Mouse (Mus musculus): ENCODE data around the gene Defb23. TPM values are rescaled to one million over a fixed set of nuclear protein-coding genes. Genes with fewer than 3 reads are reported as not detected.
"Not testable (repeated sequence)": the region's sequence is repeated elsewhere in the genome, so short reads cannot be mapped to it uniquely, and the experiment has no call there.

Defb23 gene
- polyA plus RNA-seq, 1 experiment from 2014 or later: not detected

GRCm38 (mm10) chr2:152446642-152447041 is 17.8 kb downstream of the Defb23 start:
- ATAC-seq (ENCODE audit: insufficient read depth, low FRiP score): no peak
- H3K36me3 ChIP-seq (ENCODE audit: control insufficient read depth, insufficient read depth, low read length): no peaks in the 10 kb centered on the region
- H3K27ac ChIP-seq (ENCODE audit: low read length): no peak overlapping the region
- H3K4me1 ChIP-seq (ENCODE audit: control insufficient read depth, insufficient read depth, low read length): no peaks in the 10 kb centered on the region
- WGBS: 56% methylated on average over 2 of the region's 2 CpGs
- no peak overlapping the region for H3K4me2 ChIP-seq (ENCODE audit: low read depth, low read length)
- H3K9ac ChIP-seq (ENCODE audit: low read length): no peak overlapping the region
- H3K9me3 ChIP-seq (replicated peaks; ENCODE audit: control insufficient read depth, low read length): no peaks in the 10 kb centered on the region
- no peaks in the 10 kb centered on the region for H3K27me3 ChIP-seq (ENCODE audit: control insufficient read depth, insufficient read depth, low read length)
- H3K4me3 ChIP-seq (replicated peaks; ENCODE audit: low read length): no peak overlapping the region

GRCm38 (mm10) chr2:152443281-152443680 is 21.1 kb downstream of the Defb23 start:
- 82% methylated on average over 8 of the region's 8 CpGs for WGBS
- Histone ChIP-seq H3K27me3 (ENCODE audit: control insufficient read depth, insufficient read depth, low read length) (no peaks in the 10 kb centered on the region), H3K9me3 (replicated peaks; ENCODE audit: control insufficient read depth, low read length) (no peaks in the 10 kb centered on the region), H3K4me2 (ENCODE audit: low read depth, low read length) (no peak overlapping the region), H3K4me3 (replicated peaks; ENCODE audit: low read length) (no peak overlapping the region), H3K4me1 (ENCODE audit: control insufficient read depth, insufficient read depth, low read length) (no peaks in the 10 kb centered on the region), H3K36me3 (ENCODE audit: control insufficient read depth, insufficient read depth, low read length) (no peaks in the 10 kb centered on the region), H3K27ac (ENCODE audit: low read length) (no peak overlapping the region), H3K9ac (ENCODE audit: low read length) (no peak overlapping the region)
- ATAC-seq (ENCODE audit: insufficient read depth, low FRiP score): no peak

GRCm38 (mm10) chr2:152442322-152442721 is 22.1 kb downstream of the Defb23 start:
- Histone ChIP-seq H3K27ac (ENCODE audit: low read length) (no peak overlapping the region), H3K36me3 (ENCODE audit: control insufficient read depth, insufficient read depth, low read length) (no peaks in the 10 kb centered on the region), H3K4me2 (ENCODE audit: low read depth, low read length) (no peak overlapping the region), H3K9ac (ENCODE audit: low read length) (no peak overlapping the region), H3K4me3 (replicated peaks; ENCODE audit: low read length) (no peak overlapping the region), H3K9me3 (replicated peaks; ENCODE audit: control insufficient read depth, low read length) (no peaks in the 10 kb centered on the region), H3K27me3 (ENCODE audit: control insufficient read depth, insufficient read depth, low read length) (no peaks in the 10 kb centered on the region), H3K4me1 (ENCODE audit: control insufficient read depth, insufficient read depth, low read length) (no peaks in the 10 kb centered on the region)
- ATAC-seq (ENCODE audit: insufficient read depth, low FRiP score): no peak
- 81% methylated on average over 4 of the region's 4 CpGs for WGBS

GRCm38 (mm10) chr2:152439833-152440232 is 24.6 kb downstream of the Defb23 start:
- Histone ChIP-seq H3K36me3 (ENCODE audit: control insufficient read depth, insufficient read depth, low read length) (no peaks in the 10 kb centered on the region), H3K9me3 (replicated peaks; ENCODE audit: control insufficient read depth, low read length) (no peaks in the 10 kb centered on the region), H3K27me3 (ENCODE audit: control insufficient read depth, insufficient read depth, low read length) (no peaks in the 10 kb centered on the region), H3K4me1 (ENCODE audit: control insufficient read depth, insufficient read depth, low read length) (no peaks in the 10 kb centered on the region), H3K4me3 (replicated peaks; ENCODE audit: low read length) (no peak overlapping the region), H3K9ac (ENCODE audit: low read length) (no peak overlapping the region), H3K4me2 (ENCODE audit: low read depth, low read length) (no peak overlapping the region), H3K27ac (ENCODE audit: low read length) (no peak overlapping the region)
- 79% methylated on average over 2 of the region's 2 CpGs for WGBS
- ATAC-seq (ENCODE audit: insufficient read depth, low FRiP score): no peak

GRCm38 (mm10) chr2:152438963-152439362 is 25.5 kb downstream of the Defb23 start:
- Histone ChIP-seq H3K9me3 (replicated peaks; ENCODE audit: control insufficient read depth, low read length) (no peaks in the 10 kb centered on the region), H3K9ac (ENCODE audit: low read length) (no peak overlapping the region), H3K27ac (ENCODE audit: low read length) (no peak overlapping the region), H3K36me3 (ENCODE audit: control insufficient read depth, insufficient read depth, low read length) (no peaks in the 10 kb centered on the region), H3K4me1 (ENCODE audit: control insufficient read depth, insufficient read depth, low read length) (no peaks in the 10 kb centered on the region), H3K4me3 (replicated peaks; ENCODE audit: low read length) (no peak overlapping the region), H3K4me2 (ENCODE audit: low read depth, low read length) (no peak overlapping the region), H3K27me3 (ENCODE audit: control insufficient read depth, insufficient read depth, low read length) (no peaks in the 10 kb centered on the region)
- WGBS: 54% methylated on average over 1 of the region's 1 CpGs
- ATAC-seq (ENCODE audit: insufficient read depth, low FRiP score): no peak

- Histone ChIP-seq H3K9ac (ENCODE audit: low read length) (peak overlapping the region; percentile 69), H3K4me3 (replicated peaks; ENCODE audit: low read length) (peak overlapping the region; percentile 40), H3K27me3 (ENCODE audit: control insufficient read depth, insufficient read depth, low read length) (no peaks in the 10 kb centered on the region), H3K36me3 (ENCODE audit: control insufficient read depth, insufficient read depth, low read length) (no peaks in the 10 kb centered on the region), H3K27ac (ENCODE audit: low read length) (no peak overlapping the region), H3K4me1 (ENCODE audit: control insufficient read depth, insufficient read depth, low read length) (no peaks in the 10 kb centered on the region), H3K4me2 (ENCODE audit: low read depth, low read length) (peak overlapping the region; percentile 62), H3K9me3 (replicated peaks; ENCODE audit: control insufficient read depth, low read length) (no peaks in the 10 kb centered on the region)
- ATAC-seq (ENCODE audit: insufficient read depth, low FRiP score): peak; percentile 78; the same call in 1 of the 2 replicates
- WGBS: 2% methylated on average over 23 of the region's 23 CpGs
Observed at GRCm38 (mm10) chr2:152436983-152437860, 27.2 kb downstream of the Defb23 start.

GRCm38 (mm10) chr2:152436405-152436901 is 28.0 kb downstream of the Defb23 start:
- H3K4me1 ChIP-seq (ENCODE audit: control insufficient read depth, insufficient read depth, low read length): no peaks in the 10 kb centered on the region
- no peak overlapping the region for H3K4me2 ChIP-seq (ENCODE audit: low read depth, low read length)
- no peak overlapping the region for H3K27ac ChIP-seq (ENCODE audit: low read length)
- no peak overlapping the region for H3K9ac ChIP-seq (ENCODE audit: low read length)
- 76% methylated on average over 7 of the region's 7 CpGs for WGBS
- no peaks in the 10 kb centered on the region for H3K9me3 ChIP-seq (replicated peaks; ENCODE audit: control insufficient read depth, low read length)
- ATAC-seq (ENCODE audit: insufficient read depth, low FRiP score): no peak
- H3K4me3 ChIP-seq (replicated peaks; ENCODE audit: low read length): no peak overlapping the region
- no peaks in the 10 kb centered on the region for H3K27me3 ChIP-seq (ENCODE audit: control insufficient read depth, insufficient read depth, low read length)
- no peaks in the 10 kb centered on the region for H3K36me3 ChIP-seq (ENCODE audit: control insufficient read depth, insufficient read depth, low read length)

GRCm38 (mm10) chr2:152428481-152428880 is 35.9 kb downstream of the Defb23 start:
- WGBS: 78% methylated on average over 2 of the region's 2 CpGs
- H3K4me1 ChIP-seq (ENCODE audit: control insufficient read depth, insufficient read depth, low read length); H3K36me3 ChIP-seq (ENCODE audit: control insufficient read depth, insufficient read depth, low read length); H3K27ac ChIP-seq (ENCODE audit: low read length); H3K9me3 ChIP-seq (replicated peaks; ENCODE audit: control insufficient read depth, low read length); H3K4me3 ChIP-seq (replicated peaks; ENCODE audit: low read length); H3K9ac ChIP-seq (ENCODE audit: low read length); ATAC-seq (ENCODE audit: insufficient read depth, low FRiP score); H3K4me2 ChIP-seq (ENCODE audit: low read depth, low read length); H3K27me3 ChIP-seq (ENCODE audit: control insufficient read depth, insufficient read depth, low read length): not testable (repeated sequence)

GRCm38 (mm10) chr2:152427493-152427892 is 36.9 kb downstream of the Defb23 start:
- Histone ChIP-seq H3K4me2 (ENCODE audit: low read depth, low read length) (peak overlapping the region; percentile 27), H3K9ac (ENCODE audit: low read length) (0 out of 2 replicates have a peak overlapping the region, but pooled peaks have one; percentile 21), H3K27me3 (ENCODE audit: control insufficient read depth, insufficient read depth, low read length) (no peaks in the 10 kb centered on the region), H3K4me3 (replicated peaks; ENCODE audit: low read length) (no peak overlapping the region), H3K9me3 (replicated peaks; ENCODE audit: control insufficient read depth, low read length) (no peaks in the 10 kb centered on the region), H3K4me1 (ENCODE audit: control insufficient read depth, insufficient read depth, low read length) (no peaks in the 10 kb centered on the region), H3K27ac (ENCODE audit: low read length) (no peak overlapping the region), H3K36me3 (ENCODE audit: control insufficient read depth, insufficient read depth, low read length) (no peaks in the 10 kb centered on the region)
- 9% methylated on average over 12 of the region's 12 CpGs for WGBS
- no peak for ATAC-seq (ENCODE audit: insufficient read depth, low FRiP score)
